Mouse (Mus musculus) skeletal muscle tissue, adult 2 months (tissue): ENCODE results near the gene Brox.

Source experiments
- DNase-seq: peaks from one replicate; pipeline ENCODE4 v3.0.0-alpha.2; 2012; ENCODE audit warnings: low read depth, low spot score

Gene Brox

DNA sequence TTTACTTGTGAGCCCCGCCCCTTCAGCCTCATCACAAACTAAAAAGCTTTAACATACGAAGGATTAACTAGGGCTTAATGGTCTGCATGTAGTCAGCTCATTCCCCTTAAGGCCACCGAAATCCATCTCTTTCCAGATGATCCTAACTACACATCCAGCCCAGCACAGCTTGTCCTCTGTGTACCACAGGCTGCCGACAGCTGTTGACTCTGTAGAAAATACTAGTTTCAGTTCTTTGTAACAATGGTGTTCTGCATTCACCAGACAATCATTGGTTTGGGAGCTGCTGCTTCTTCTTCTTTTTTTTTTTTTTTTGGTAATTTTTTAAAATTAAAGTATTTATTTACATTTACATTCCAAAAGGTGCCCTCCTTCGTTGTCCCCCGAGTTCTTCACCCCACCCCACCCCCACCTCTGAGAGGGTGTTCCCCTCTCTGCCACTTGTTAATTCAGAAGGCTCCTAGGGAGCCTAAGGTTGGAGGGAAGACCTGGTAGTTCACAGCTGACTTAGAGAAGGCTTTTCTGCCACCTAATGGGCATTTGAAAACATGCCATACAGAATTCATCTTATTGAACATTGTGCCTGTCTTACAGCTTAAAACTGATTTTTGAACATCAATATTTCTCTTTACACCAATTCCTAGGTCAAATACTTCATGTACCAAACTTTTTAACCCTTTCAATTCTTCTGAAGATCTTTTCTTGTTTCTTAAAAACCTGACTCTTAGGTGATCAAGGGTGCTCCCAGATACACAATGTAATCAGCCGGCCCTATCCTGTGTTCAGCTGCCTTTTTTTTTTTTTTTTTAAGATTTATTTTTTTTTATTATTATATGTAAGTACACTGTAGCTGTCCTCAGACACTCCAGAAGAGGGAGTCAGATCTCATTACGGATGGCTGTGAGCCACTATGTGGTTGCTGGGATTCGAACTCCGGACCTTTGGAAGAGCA lies 23.9 kb downstream of the Brox start:
- DNase-seq = peak; percentile 17

DNA sequence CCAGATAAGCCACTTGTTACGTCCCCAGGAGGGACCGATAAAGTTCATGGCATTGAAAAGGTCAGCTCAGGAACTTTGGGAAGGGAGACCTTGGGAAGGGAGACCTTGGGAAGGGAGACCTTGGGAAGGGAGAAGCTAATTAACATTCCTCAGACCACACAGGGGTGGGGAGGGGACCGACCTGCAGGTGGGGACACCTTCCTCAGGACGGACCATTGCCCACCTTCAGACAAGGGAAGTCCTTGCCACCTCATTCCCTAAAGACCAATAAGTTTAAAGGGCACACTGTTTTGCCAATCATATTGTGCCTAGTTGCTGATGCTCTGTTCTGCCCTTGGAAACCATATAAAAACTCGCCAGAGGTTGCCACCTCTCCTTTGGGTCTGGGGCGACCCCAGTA lies 29.4 kb downstream of the Brox start:
- no peak for DNase-seq

DNA sequence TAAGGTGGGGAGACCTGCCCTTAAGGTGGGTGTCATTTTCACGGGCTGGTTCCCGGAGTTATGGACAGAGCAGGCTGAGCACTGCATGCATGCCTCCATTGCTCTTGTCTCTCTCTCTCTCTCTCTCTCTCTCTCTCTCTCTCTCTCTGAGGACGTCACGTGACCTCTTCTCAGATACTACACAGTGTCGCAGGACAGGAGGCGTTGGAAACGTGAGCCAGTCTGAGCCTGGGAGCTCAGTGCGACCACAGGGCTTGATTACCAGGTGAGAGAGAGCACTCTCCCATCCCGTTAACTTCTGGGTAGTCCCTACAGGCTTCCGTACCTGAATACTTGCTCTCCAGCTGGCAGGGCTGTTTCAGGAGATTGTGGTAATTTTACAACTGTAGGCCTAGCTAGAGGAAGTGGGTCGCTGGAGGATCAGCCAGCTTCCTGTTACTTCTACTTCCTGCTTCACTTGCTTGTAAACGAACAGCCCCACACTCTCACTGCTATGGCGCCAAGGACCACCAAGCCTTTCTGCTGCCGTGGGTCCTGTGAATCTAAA lies 31.1 kb downstream of the Brox start:
- DNase-seq = no peak

DNA sequence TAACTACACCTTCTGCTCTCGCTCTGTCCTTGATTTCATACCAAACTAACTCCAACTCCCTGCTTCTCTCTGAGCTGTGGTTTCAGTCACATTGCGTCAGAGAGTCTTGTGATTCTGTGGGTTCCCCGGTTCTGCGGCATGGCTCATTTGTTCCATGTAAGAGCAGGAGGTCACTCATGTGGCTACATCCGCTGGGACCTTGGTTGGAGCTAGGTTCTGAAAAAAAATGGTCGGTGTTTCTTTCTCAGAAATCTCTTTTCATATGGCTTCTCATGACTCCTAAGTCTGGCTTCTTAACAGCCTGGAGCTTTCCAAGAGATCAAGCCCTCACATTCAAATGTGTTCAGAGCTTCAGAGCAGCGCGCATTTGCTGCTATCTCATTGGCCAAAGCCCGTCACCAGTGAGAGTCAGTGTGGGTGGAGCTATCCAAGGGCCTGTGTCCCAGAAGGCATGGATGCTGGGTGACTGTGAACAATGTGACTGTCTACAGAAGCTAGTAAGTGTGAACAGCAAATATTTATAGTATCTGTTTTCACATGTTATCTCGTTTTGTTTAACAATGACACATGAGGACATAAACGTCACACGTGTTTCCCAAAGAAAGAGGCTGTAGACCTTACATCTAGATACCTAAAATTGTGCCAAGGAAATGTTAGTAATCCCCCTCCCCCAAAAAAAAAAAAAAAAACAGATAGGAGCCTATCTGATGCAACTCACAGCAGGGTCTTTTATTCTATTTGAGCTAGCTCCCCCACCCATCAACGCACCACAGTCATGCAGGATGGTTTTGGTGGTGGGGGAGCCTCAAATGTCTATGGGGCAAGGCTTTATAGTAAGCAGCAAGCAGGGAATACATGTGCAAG lies 32.7 kb downstream of the Brox start:
- DNase-seq = peak; percentile 10

DNA sequence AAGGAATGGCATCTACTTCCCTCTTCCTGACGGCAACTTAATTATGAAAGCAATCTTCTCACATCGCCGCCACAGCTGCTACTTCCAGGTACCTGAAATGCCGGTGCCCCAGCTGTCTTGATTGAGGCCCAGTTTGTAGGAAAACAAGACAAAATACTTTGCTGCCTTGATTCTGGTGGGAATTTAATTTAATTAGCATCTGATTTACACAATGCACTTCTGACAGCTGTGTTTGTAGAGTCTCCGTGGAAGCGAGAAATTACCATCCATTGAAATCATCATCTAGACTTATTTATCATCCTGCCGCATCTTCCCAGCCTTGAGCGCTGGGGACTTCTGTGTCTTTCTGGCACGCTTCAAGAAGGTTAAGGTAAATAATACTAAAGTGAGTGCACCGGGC lies 44.5 kb downstream of the Brox start:
- no peak for DNase-seq

DNA sequence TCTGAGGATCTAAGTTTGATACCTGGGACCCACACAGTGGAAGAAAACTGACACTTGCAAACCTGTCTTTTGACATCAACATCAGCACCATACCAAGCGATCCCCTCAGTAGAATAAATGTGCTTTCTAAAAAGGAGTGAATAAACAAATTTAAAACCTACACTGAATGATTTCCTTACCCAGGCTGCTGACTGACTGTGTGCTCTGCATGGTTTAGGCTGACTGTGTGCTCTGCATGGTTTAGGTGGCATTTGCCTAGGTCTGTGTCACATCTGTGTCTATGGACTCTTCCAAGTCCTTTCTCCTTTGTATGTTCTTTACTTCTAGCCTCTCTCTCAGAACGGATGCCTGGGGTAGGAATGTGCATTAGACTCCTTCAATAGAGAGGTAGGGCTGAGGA lies 45.3 kb downstream of the Brox start:
- DNase-seq = no peak

DNA sequence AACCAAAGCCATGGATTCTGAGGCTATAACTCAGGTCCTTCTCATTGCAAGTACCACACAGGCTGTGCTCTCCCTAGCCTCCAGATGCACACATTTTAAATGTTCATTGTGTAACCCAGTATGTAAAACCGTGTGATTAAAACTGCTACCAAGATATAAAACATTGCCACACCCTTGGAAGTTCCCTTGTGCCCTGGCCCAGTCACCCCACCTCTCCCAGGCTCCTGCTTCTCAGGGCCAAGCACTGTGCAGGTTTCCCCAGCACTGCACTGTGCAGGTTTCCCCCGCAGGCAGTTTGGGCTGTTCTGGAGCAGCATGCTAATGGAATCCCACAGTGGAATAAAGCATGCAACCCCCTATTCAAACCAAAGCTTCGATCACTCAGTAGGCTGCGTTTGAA lies 46.5 kb downstream of the Brox start:
- DNase-seq = no peak

DNA sequence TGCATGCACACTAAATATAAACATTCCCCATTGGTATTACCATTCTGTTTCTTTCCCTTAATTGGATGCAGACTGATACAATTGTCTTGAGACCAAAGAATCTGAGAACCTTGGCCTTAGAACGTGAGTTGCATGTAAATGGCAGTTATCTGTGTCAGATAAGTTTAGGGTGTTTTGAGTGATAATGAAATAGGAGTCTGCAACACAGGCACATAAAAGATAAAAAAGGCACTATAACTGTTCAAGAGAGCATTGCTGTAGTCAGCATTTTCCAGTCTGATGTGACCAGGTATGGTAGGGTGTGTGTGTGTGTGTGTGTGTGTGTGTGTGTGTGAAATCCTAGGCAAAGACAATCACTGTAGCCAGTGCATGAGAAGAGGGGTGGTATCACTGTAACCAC lies 48.9 kb downstream of the Brox start:
- DNase-seq = no peak

DNA sequence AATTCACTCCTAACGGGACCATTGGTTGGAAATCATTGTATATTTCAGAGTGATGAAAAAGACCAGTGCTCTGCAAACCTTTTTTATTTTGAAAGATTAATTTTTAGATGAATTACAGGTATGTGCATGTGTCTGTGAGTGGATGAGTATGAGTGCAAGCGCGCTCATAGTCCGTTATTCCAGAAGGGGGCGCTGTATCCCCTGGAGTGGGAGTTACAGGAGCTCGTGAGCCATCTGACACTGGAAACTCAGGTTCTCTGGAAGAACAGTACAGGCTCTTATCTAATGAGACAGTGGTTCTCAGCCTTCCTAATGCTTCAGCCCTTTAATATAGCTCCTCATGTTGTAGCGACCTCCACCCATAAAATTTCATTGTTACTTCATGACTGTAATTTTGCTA lies 53.8 kb downstream of the Brox start:
- no peak for DNase-seq

DNA sequence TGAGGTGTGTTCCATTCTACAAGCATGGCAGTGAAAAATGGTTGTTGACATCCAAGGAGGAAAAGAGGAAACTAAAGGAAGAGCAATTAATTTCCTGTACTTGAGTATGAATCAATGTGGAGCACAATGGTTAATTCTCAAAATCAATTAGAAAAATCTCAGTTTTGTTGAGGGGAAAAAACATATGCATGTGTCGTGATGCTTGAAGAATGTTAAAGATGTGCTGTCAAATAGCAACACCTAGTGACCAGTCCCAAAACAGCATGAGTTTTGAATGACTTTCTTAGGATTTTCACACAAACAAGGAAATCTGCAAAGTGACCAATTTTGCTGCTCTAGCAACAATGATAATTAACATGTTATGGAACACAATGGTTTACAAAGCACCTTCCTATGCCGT lies 59.2 kb downstream of the Brox start:
- no peak for DNase-seq

DNA sequence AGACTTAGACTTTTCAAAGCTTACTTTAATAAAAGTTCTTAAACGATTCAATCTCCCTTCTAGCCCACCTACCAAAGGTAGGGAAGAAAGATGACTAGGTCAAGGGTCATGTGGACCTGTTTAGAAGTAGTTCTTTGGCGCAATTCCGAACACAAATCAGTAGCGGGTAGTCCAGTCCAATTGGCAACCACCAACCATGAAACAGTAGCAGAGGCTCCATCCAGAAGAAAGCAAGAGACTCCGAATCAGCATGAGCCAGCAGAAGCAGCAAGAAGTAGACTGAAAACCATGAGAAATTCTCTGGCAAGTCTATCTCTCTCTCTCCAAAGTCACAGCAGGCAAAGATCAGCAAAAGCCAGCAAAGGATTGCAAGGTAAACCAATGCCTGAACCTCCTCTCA lies 60.6 kb downstream of the Brox start:
- no peak for DNase-seq

DNA sequence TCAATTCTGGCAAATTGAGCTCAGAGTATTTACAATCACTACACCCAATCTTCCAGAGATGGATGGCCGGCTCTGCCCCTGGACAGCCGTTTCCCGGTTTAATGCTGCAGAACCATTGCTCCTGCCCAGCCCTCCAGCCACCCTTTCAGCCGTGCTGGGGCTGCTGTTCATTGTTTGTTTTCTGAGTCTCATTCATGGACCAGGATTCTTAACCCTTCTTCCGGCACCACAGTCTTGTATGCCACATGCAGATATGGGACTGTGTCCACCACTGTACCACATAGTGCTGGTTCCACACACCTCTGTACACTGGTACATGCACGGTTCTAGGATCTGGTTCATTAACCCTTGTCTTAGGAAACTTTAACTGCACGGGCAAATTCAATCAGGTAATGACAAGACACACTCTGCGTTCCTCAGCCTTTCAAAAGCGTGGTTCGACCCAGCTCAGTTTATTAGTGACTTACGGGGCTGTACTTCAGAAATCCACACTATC lies 63.3 kb downstream of the Brox start:
- DNase-seq = no peak

DNA sequence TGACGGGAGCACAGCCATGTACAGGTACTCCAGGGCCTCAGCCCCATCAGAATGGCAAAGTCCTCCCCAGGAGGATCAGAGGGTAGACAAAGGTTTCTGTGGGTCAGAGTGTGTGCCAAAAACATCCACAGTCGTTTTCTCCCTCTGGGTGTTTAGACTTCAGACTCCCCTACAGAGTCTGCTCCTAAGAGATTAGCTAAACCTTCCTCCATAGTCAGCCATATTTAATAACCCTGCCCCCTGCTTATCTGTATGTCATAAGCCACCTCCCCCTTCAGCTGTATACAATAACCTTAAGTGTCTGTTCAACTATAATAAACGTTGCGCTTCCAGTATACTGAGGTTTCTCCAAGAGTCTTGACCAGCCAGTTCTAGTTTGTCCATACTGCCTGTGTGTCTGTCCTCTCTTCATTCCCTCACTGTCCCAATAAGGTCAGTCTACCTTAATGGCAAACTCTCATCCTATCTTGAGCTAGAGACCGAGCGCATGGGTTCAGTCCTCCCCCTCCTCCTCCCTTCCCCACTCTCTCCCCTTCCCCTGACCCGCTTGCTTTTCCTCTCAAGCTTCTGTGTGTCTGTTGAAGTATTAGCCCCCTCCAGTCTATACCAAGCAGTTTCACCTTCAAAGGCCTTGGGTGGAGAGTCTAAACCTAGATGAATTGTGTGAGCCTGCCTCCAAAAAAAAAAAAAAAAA lies 63.9 kb downstream of the Brox start:
- DNase-seq = no peak

DNA sequence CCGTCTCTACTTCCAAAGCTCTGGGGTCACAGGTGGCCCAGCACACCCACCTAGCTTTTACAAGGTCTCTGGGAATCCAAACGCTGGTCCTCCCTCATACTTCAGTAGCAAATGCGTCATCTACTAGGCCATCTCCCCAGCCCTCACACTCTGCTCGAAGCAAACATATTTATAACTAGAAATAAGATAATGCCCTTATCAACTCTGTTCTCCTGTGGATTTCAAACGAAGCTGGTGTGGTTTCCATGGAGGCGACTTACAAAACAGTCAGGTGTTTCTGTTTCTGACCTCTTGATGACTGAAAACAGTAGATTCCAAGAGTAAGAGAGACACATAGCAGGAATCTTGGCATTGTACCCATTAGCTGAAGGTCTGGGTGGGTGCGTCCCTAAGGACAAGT lies 69.6 kb downstream of the Brox start:
- DNase-seq = no peak
